Mouse (Mus musculus) intestine, embryonic 14.5 days (tissue): ENCODE results near the gene Pcolce. TPM values are rescaled to one million over a fixed set of nuclear protein-coding genes. Genes with fewer than 3 reads are reported as not detected.

ENCODE experiments used
- ATAC-seq: fragments of 200-750 bp; cut with Nextera tagmentation; replicated peaks from 2 replicates; pipeline ENCODE4 v1.8.0; 2017; ENCODE audit warnings: low read depth, moderate number of reproducible peaks, moderate TSS enrichment, moderate library complexity; ENCODE audit not compliant: low FRiP score, low TSS enrichment
- DNase-seq: peaks from one replicate; pipeline ENCODE4 v3.0.0-alpha.2; 2018; ENCODE audit warnings: low spot score
- H3K27ac ChIP-seq: fragments of 300-500 bp; sonication (generic); 2 replicates; pipeline ENCODE4 v1.5.1; 2014; ENCODE audit warnings: low read depth, mild to moderate bottlenecking, control low read depth
- H3K27me3 ChIP-seq: fragments of 300-500 bp; sonication (generic); replicated peaks from 2 replicates; pipeline ENCODE4 v1.6.1; 2014; ENCODE audit warnings: low read length, control low read depth; ENCODE audit not compliant: control insufficient read depth, insufficient read depth
- H3K36me3 ChIP-seq: fragments of 300-500 bp; sonication (generic); 2 replicates; pipeline ENCODE4 v1.6.1; 2014; ENCODE audit warnings: low read length, control low read depth; ENCODE audit not compliant: control insufficient read depth, insufficient read depth
- H3K4me1 ChIP-seq: fragments of 300-500 bp; sonication (generic); replicated peaks from 2 replicates; pipeline ENCODE4 v1.6.1; 2014; ENCODE audit warnings: low read length, control low read depth, mixed read lengths; ENCODE audit not compliant: control insufficient read depth, insufficient read depth
- H3K4me2 ChIP-seq: fragments of 300-500 bp; sonication (generic); 2 replicates; pipeline ENCODE4 v1.6.1; 2014; ENCODE audit warnings: low read length
- H3K4me3 ChIP-seq: fragments of 300-500 bp; sonication (generic); 2 replicates; pipeline ENCODE4 v1.5.1; 2014; ENCODE audit warnings: low read depth, low read length, control low read depth, mixed read lengths
- H3K9ac ChIP-seq: fragments of 300-500 bp; sonication (generic); 2 replicates; pipeline ENCODE4 v1.6.1; 2014; ENCODE audit warnings: mild to moderate bottlenecking, low read length
- H3K9me3 ChIP-seq: fragments of 300-500 bp; sonication (generic); 2 replicates; pipeline ENCODE4 v1.6.1; 2016; ENCODE audit warnings: low read length, control low read depth; ENCODE audit not compliant: control insufficient read depth
- WGBS: fragments of 180-500 bp; shearing (Covaris S2); extraction: QIAGEN DNeasy Blood & Tissue Kit; methylation state at CpG from one replicate; pipeline ENCODE4 v1.1.7; 2014; 5-methylcytosine and 5-hydroxymethylcytosine counted together
- polyA plus RNA-seq: library from polyadenylated mRNA; unstranded; fragments of >200 nt; fragmentation: Nextera tagmentation; extraction: Ambion mirVana; gene quantifications from 2 replicates; pipeline ENCODE4 v1.2.1, GENCODE M21; 2014

Gene Pcolce
- polyA plus RNA-seq, 1 experiment from 2014 or later: 112 TPM

- DNase-seq: no peak
- no peaks in the 10 kb centered on the region for H3K9me3 ChIP-seq
- H3K27me3 ChIP-seq: no peaks in the 10 kb centered on the region
- peaks cover 52% of the 10 kb centered on the region for H3K36me3 ChIP-seq
- no peak overlapping the region for H3K27ac ChIP-seq
- H3K4me1 ChIP-seq: peaks cover 21% of the 10 kb centered on the region
- H3K4me3 ChIP-seq: no peak overlapping the region
- WGBS: 77% methylated on average over 12 of the region's 12 CpGs
- no peak overlapping the region for H3K4me2 ChIP-seq
- no peak overlapping the region for H3K9ac ChIP-seq
- ATAC-seq: no peak
Observed at GRCm38 (mm10) chr5:137633397-137634084, 20.0 kb upstream of the Pcolce start.

GRCm38 (mm10) chr5:137631591-137631990, 18.0 kb upstream of the Pcolce start:
- Histone ChIP-seq H3K27me3 (no peaks in the 10 kb centered on the region), H3K4me1 (peaks cover 29% of the 10 kb centered on the region), H3K4me2 (peak overlapping the region; percentile 80), H3K9me3 (no peaks in the 10 kb centered on the region), H3K9ac (no peak overlapping the region), H3K36me3 (peaks cover 32% of the 10 kb centered on the region), H3K27ac (no peak overlapping the region; the same call in 1 of the 2 replicates), H3K4me3 (no peak overlapping the region)
- ATAC-seq (no peak), DNase-seq (no peak)
- 68% methylated on average over 4 of the region's 4 CpGs for whole genome bisulfite sequencing

- 61% methylated on average over 9 of the region's 9 CpGs for WGBS
- Histone ChIP-seq H3K9me3 (no peaks in the 10 kb centered on the region), H3K9ac (peak overlapping the region; percentile 20; the same call in 1 of the 2 replicates), H3K27me3 (no peaks in the 10 kb centered on the region), H3K27ac (peak overlapping the region; percentile 94), H3K4me2 (peak overlapping the region; percentile 80), H3K4me1 (peaks cover 29% of the 10 kb centered on the region), H3K36me3 (peaks cover 28% of the 10 kb centered on the region), H3K4me3 (peak overlapping the region; percentile 18; the same call in 1 of the 2 replicates)
- DNase-seq (no peak), ATAC-seq (no peak)
Observed at GRCm38 (mm10) chr5:137631171-137631570, 17.6 kb upstream of the Pcolce start.

GRCm38 (mm10) chr5:137630602-137631001, 17.0 kb upstream of the Pcolce start:
- peak overlapping the region; percentile 20 for H3K9ac ChIP-seq
- H3K4me1 ChIP-seq: peaks cover 29% of the 10 kb centered on the region
- DNase-seq (no peak), ATAC-seq (no peak)
- no peaks in the 10 kb centered on the region for H3K9me3 ChIP-seq
- peak overlapping the region; percentile 80 for H3K4me2 ChIP-seq
- peak overlapping the region; percentile 18; the same call in 1 of the 2 replicates for H3K4me3 ChIP-seq
- peak overlapping the region; percentile 94 for H3K27ac ChIP-seq
- 25% methylated on average over 3 of the region's 3 CpGs for WGBS
- peaks cover 23% of the 10 kb centered on the region for H3K36me3 ChIP-seq
- no peaks in the 10 kb centered on the region for H3K27me3 ChIP-seq

- Histone ChIP-seq H3K36me3 (peaks cover 17% of the 10 kb centered on the region), H3K9ac (peak overlapping the region; percentile 81), H3K9me3 (no peaks in the 10 kb centered on the region), H3K4me1 (peaks cover 29% of the 10 kb centered on the region), H3K27me3 (no peaks in the 10 kb centered on the region), H3K27ac (peak overlapping the region; percentile 94), H3K4me2 (peak overlapping the region; percentile 80), H3K4me3 (peak overlapping the region; percentile 94)
- WGBS: 18% methylated on average over 6 of the region's 6 CpGs
- ATAC-seq: peak; percentile 13; the same call in 1 of the 2 replicates
- no peak for DNase-seq
Observed at GRCm38 (mm10) chr5:137629906-137630545, 16.4 kb upstream of the Pcolce start.

- peak; percentile 61 for ATAC-seq
- Histone ChIP-seq H3K27me3 (no peaks in the 10 kb centered on the region), H3K9ac (peak overlapping the region; percentile 81), H3K27ac (peak overlapping the region; percentile 94), H3K36me3 (peaks cover 14% of the 10 kb centered on the region), H3K4me2 (peak overlapping the region; percentile 80), H3K4me1 (peaks cover 29% of the 10 kb centered on the region), H3K9me3 (no peaks in the 10 kb centered on the region), H3K4me3 (peak overlapping the region; percentile 94)
- WGBS: under 1% methylated on average over 23 of the region's 23 CpGs
- DNase-seq: no peak
Observed at GRCm38 (mm10) chr5:137629306-137629721, 15.7 kb upstream of the Pcolce start.

- DNase-seq: peak; percentile 95
- peak within 1 kb of the TSS; percentile 80 for H3K4me2 ChIP-seq
Observed at GRCm38 (mm10) chr5:137628498-137629305, 15.1 kb upstream of the Pcolce start, which contains the start of the genes Fbxo24, Lrch4 and Gm20605. Fbxo24 (minus strand) TSS chr5:137629002. Lrch4 (plus strand) TSS chr5:137629121. Gm20605 (plus strand) TSS chr5:137629175.

GRCm38 (mm10) chr5:137627991-137628390, 14.4 kb upstream of the Pcolce start:
- WGBS: 0% methylated on average over 9 of the region's 9 CpGs
- peak overlapping the region; percentile 80 for H3K27ac ChIP-seq
- H3K9ac ChIP-seq: peak overlapping the region; percentile 51
- ATAC-seq (no peak), DNase-seq (no peak)
- H3K4me1 ChIP-seq: peaks cover 29% of the 10 kb centered on the region
- no peaks in the 10 kb centered on the region for H3K27me3 ChIP-seq
- peak overlapping the region; percentile 59 for H3K4me2 ChIP-seq
- no peaks in the 10 kb centered on the region for H3K9me3 ChIP-seq
- peaks cover 2% of the 10 kb centered on the region; the same call in 1 of the 2 replicates for H3K36me3 ChIP-seq
- H3K4me3 ChIP-seq: peak overlapping the region; percentile 94

More at GRCm38 (mm10) chr5:137628498-137629305, 15.1 kb upstream of the Pcolce start, which contains the start of the genes Fbxo24, Lrch4 and Gm20605:
- H3K9me3 ChIP-seq: no peaks in the 10 kb centered on the region
- peak; percentile 97 for ATAC-seq
- peaks cover 29% of the 10 kb centered on the region for H3K4me1 ChIP-seq
- H3K27ac ChIP-seq: peak within 1 kb of the TSS; percentile 94
- no peaks in the 10 kb centered on the region for H3K27me3 ChIP-seq
- H3K4me3 ChIP-seq: peak within 1 kb of the TSS; percentile 94
- H3K36me3 ChIP-seq: peaks cover 8% of the 10 kb centered on the region
- under 1% methylated on average over 45 of the region's 46 CpGs for WGBS
- peak within 1 kb of the TSS; percentile 81 for H3K9ac ChIP-seq
